Mouse (Mus musculus) lung, postnatal 0 days (tissue): ENCODE results near the gene Stk4. TPM values are rescaled to one million over a fixed set of nuclear protein-coding genes. Genes with fewer than 3 reads are reported as not detected.

Source experiments
- ATAC-seq: fragments of 200-750 bp; cut with Nextera tagmentation; 2 replicates; pipeline ENCODE4 v1.8.0; 2017; ENCODE audit warnings: moderate library complexity
- DNase-seq: peaks from one replicate; pipeline ENCODE4 v3.0.0-alpha.2; 2016; ENCODE audit warnings: low spot score
- H3K27ac ChIP-seq: fragments of 300-500 bp; sonication (generic); 2 replicates; pipeline ENCODE4 v1.5.1; 2014; ENCODE audit warnings: antibody characterized with exemption, mild to moderate bottlenecking, low read length, mixed read lengths
- H3K27me3 ChIP-seq: fragments of 300-500 bp; sonication (generic); replicated peaks from 2 replicates; pipeline ENCODE4 v1.6.1; 2014; ENCODE audit warnings: low read length, mixed read lengths; ENCODE audit not compliant: insufficient read depth
- H3K36me3 ChIP-seq: fragments of 300-500 bp; sonication (generic); 2 replicates; pipeline ENCODE4 v1.6.1; 2014; ENCODE audit warnings: low read length, mixed read lengths; ENCODE audit not compliant: insufficient read depth
- H3K4me1 ChIP-seq: fragments of 300-500 bp; sonication (generic); 2 replicates; pipeline ENCODE4 v1.6.1; 2014; ENCODE audit warnings: antibody characterized with exemption, low read depth, low read length, mixed read lengths; ENCODE audit not compliant: insufficient read depth
- H3K4me2 ChIP-seq: fragments of 300-500 bp; sonication (generic); replicated peaks from 2 replicates; pipeline ENCODE4 v1.6.1; 2014; ENCODE audit warnings: low read depth, mild to moderate bottlenecking, low read length, moderate library complexity, mixed read lengths
- H3K4me3 ChIP-seq: fragments of 300-500 bp; sonication (generic); 2 replicates; pipeline ENCODE4 v1.5.1; 2014; ENCODE audit warnings: low read depth, low read length
- H3K9ac ChIP-seq: fragments of 300-500 bp; sonication (generic); replicated peaks from 2 replicates; pipeline ENCODE4 v1.6.1; 2014; ENCODE audit warnings: low read depth, mild to moderate bottlenecking
- H3K9me3 ChIP-seq: fragments of 300-500 bp; sonication (generic); 2 replicates; pipeline ENCODE4 v1.6.1; 2016; ENCODE audit warnings: low read length, mixed read lengths
- CTCF ChIP-seq: IDR thresholded peaks from 2 replicates; pipeline ENCODE4 v1.5.1; 2016; ENCODE audit warnings: antibody characterized with exemption, mild to moderate bottlenecking
- EP300 ChIP-seq: IDR thresholded peaks from 2 replicates; pipeline ENCODE4 v1.6.1; 2016; ENCODE audit warnings: antibody characterized with exemption, mild to moderate bottlenecking, control low read depth
- WGBS: fragments of 180-500 bp; shearing (Covaris S2); extraction: QIAGEN DNeasy Blood & Tissue Kit; methylation state at CpG from one replicate; pipeline ENCODE4 v1.1.7; 2014; 5-methylcytosine and 5-hydroxymethylcytosine counted together
- polyA plus RNA-seq: library from polyadenylated mRNA; unstranded; fragments of >200 nt; fragmentation: Nextera tagmentation; extraction: Ambion mirVana; gene quantifications from 2 replicates; pipeline ENCODE4 v1.2.1, GENCODE M21; 2015

Stk4 gene
- polyA plus RNA-seq, 1 experiment from 2014 or later = 27.0 TPM

GRCm38 (mm10) chr2:164137754-164138153 lies 67.6 kb downstream of the Stk4 start:
- no peaks in the 10 kb centered on the region for H3K9me3 ChIP-seq
- no peak for DNase-seq
- no peaks in the 10 kb centered on the region; the same call in 1 of the 2 replicates for H3K36me3 ChIP-seq
- 75% methylated on average over 6 of the region's 6 CpGs for WGBS
- no peak overlapping the region for H3K9ac ChIP-seq
- no peak overlapping the region for H3K4me2 ChIP-seq
- TF ChIP-seq CTCF = no peak
- TF ChIP-seq EP300 = no peak
- no peak overlapping the region for H3K4me3 ChIP-seq
- no peaks in the 10 kb centered on the region for H3K27me3 ChIP-seq
- H3K27ac ChIP-seq = no peak overlapping the region
- peaks cover 3% of the 10 kb centered on the region; the same call in 1 of the 2 replicates for H3K4me1 ChIP-seq
- no peak for ATAC-seq

DNA sequence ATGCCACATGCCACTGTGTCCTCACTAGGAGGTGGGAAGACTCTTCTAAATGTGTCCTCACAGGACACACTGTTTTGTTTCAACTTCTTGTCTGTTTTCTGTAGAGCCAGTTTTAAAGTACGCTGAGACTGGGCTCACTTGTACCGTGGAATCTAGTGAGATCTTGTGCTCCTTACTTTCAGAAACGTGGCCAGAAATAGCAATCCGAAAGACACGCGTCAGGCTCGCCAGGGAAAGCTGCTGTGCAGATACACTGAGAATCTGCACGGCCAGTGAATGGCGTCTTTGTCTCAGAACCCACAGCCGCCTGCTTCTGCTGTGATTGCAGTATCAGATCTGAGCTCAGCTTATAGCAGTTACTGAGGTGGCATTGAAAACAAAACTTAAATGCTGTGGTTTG lies 71.9 kb downstream of the Stk4 start:
- no peak for TF ChIP-seq EP300
- no peak for TF ChIP-seq CTCF
- H3K4me1 ChIP-seq = no peaks in the 10 kb centered on the region; the same call in 1 of the 2 replicates
- no peaks in the 10 kb centered on the region for H3K9me3 ChIP-seq
- ATAC-seq (no peak), DNase-seq (no peak)
- H3K9ac ChIP-seq = no peak overlapping the region
- WGBS = 41% methylated on average over 10 of the region's 10 CpGs
- no peak overlapping the region for H3K4me3 ChIP-seq
- H3K36me3 ChIP-seq = no peaks in the 10 kb centered on the region
- 0 out of 2 replicates have a peak overlapping the region, but pooled peaks have one; percentile 27 for H3K27ac ChIP-seq
- no peaks in the 10 kb centered on the region for H3K27me3 ChIP-seq
- H3K4me2 ChIP-seq = no peak overlapping the region

DNA sequence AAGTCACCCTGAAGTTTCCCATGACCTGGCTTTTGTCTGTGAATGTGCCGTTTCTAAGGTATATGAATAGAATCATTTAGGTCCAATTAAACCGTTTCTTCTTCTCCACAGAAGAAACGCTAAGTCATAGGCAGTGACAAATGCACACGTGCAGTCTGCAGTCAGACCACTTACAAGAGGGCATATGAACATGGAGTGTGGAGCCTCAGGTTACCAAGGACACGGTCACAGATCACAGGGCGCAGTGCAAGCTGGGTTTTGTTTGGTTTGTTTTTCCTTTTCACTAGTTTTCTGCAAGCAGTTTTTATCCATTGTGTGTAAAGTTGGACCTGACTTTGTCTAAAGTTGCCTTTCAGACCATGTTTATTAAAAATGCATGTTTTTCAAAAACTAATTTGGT lies 73.9 kb downstream of the Stk4 start:
- no peak for TF ChIP-seq CTCF
- no peak for TF ChIP-seq EP300
- no peak overlapping the region for H3K9ac ChIP-seq
- WGBS = 74% methylated on average over 6 of the region's 6 CpGs
- no peak overlapping the region for H3K4me2 ChIP-seq
- DNase-seq (peak; percentile 26), ATAC-seq (0 out of 2 replicates have a peak, but pooled peaks have one; percentile 50)
- no peaks in the 10 kb centered on the region for H3K9me3 ChIP-seq
- H3K4me1 ChIP-seq = no peaks in the 10 kb centered on the region; the same call in 1 of the 2 replicates
- no peak overlapping the region for H3K27ac ChIP-seq
- H3K36me3 ChIP-seq = no peaks in the 10 kb centered on the region
- H3K27me3 ChIP-seq = no peaks in the 10 kb centered on the region
- no peak overlapping the region for H3K4me3 ChIP-seq

- Histone ChIP-seq H3K4me2 (no peak overlapping the region), H3K9me3 (no peaks in the 10 kb centered on the region), H3K9ac (no peak overlapping the region), H3K27me3 (no peaks in the 10 kb centered on the region), H3K4me3 (no peak overlapping the region), H3K36me3 (no peaks in the 10 kb centered on the region), H3K27ac (no peak overlapping the region), H3K4me1 (no peaks in the 10 kb centered on the region; the same call in 1 of the 2 replicates)
- no peak for DNase-seq
- TF ChIP-seq CTCF (no peak), EP300 (no peak)
- ATAC-seq = no peak
- WGBS = 73% methylated on average over 10 of the region's 10 CpGs
Observed at GRCm38 (mm10) chr2:164144541-164144940, 74.4 kb downstream of the Stk4 start.

- Histone ChIP-seq H3K9me3 (no peaks in the 10 kb centered on the region), H3K36me3 (peaks cover 4% of the 10 kb centered on the region; the same call in 1 of the 2 replicates), H3K4me3 (no peak overlapping the region), H3K4me2 (no peak overlapping the region), H3K27ac (no peak overlapping the region), H3K27me3 (no peaks in the 10 kb centered on the region), H3K4me1 (no peaks in the 10 kb centered on the region), H3K9ac (no peak overlapping the region)
- TF ChIP-seq EP300 (no peak), CTCF (no peak)
- DNase-seq (no peak), ATAC-seq (no peak)
- 89% methylated on average over 12 of the region's 12 CpGs for WGBS
Observed at GRCm38 (mm10) chr2:164146556-164146955, 76.4 kb downstream of the Stk4 start.

GRCm38 (mm10) chr2:164150086-164150760 lies 80.1 kb downstream of the Stk4 start:
- no peak overlapping the region for H3K27ac ChIP-seq
- no peaks in the 10 kb centered on the region for H3K4me1 ChIP-seq
- ATAC-seq = no peak
- no peak overlapping the region for H3K4me2 ChIP-seq
- whole genome bisulfite sequencing = 51% methylated on average over 14 of the region's 14 CpGs
- H3K9me3 ChIP-seq = no peaks in the 10 kb centered on the region
- no peak overlapping the region for H3K4me3 ChIP-seq
- TF ChIP-seq CTCF (no peak), EP300 (no peak)
- H3K36me3 ChIP-seq = peaks cover 31% of the 10 kb centered on the region
- no peak for DNase-seq
- no peak overlapping the region for H3K9ac ChIP-seq
- H3K27me3 ChIP-seq = no peaks in the 10 kb centered on the region
